Mouse (Mus musculus): ENCODE data around the gene Sgsh. TPM values are rescaled to one million over a fixed set of nuclear protein-coding genes. Genes with fewer than 3 reads are reported as not detected.

Gene Sgsh
- 7.6 and 8.7 TPM in 2 replicates for polyA plus RNA-seq (2015; fragmentation: Nextera tagmentation; extraction: Ambion mirVana)

GRCm38 (mm10) chr11:119355443-119356385 is at the start of gene Sgsh, which contains the start of gene Slc26a11:
Gene Sgsh (minus strand): TSS chr11:119355536.
Gene Slc26a11 (plus strand): TSS chr11:119355557.
- Histone ChIP-seq H3K4me2 (peak within 1 kb of the TSS; percentile 93), H3K9ac (peak within 1 kb of the TSS; percentile 58), H3K4me3 (peak within 1 kb of the TSS; percentile 81), H3K9me3 (no peaks in the 10 kb centered on the region), H3K4me1 (peaks cover 20% of the 10 kb centered on the region), H3K27me3 (no peaks in the 10 kb centered on the region), H3K36me3 (peaks cover 5% of the 10 kb centered on the region; the same call in 1 of the 2 replicates), H3K27ac (peak within 1 kb of the TSS; percentile 90)
- WGBS: under 1% methylated on average over 39 of the region's 40 CpGs
- ATAC-seq (ENCODE audit: borderline replicate concordance, extremely low read depth, low FRiP score, low TSS enrichment): peak; percentile 93

GRCm38 (mm10) chr11:119404627-119405026 is 49.3 kb upstream of the Sgsh start:
- Histone ChIP-seq H3K27me3 (no peaks in the 10 kb centered on the region), H3K4me2 (no peak overlapping the region), H3K4me3 (no peak overlapping the region), H3K9ac (no peak overlapping the region), H3K9me3 (no peaks in the 10 kb centered on the region), H3K36me3 (peaks cover 7% of the 10 kb centered on the region; the same call in 1 of the 2 replicates), H3K27ac (no peak overlapping the region), H3K4me1 (no peaks in the 10 kb centered on the region)
- WGBS: 64% methylated on average over 5 of the region's 5 CpGs
- no peak for ATAC-seq (ENCODE audit: borderline replicate concordance, extremely low read depth, low FRiP score, low TSS enrichment)

- 43% methylated on average over 11 of the region's 11 CpGs for WGBS
- no peak overlapping the region for H3K27ac ChIP-seq
- no peaks in the 10 kb centered on the region for H3K27me3 ChIP-seq
- no peaks in the 10 kb centered on the region for H3K4me1 ChIP-seq
- ATAC-seq (ENCODE audit: borderline replicate concordance, extremely low read depth, low FRiP score, low TSS enrichment): no peak
- no peak overlapping the region for H3K4me3 ChIP-seq
- H3K4me2 ChIP-seq: no peak overlapping the region
- H3K9ac ChIP-seq: no peak overlapping the region
- no peaks in the 10 kb centered on the region for H3K9me3 ChIP-seq
- 0 out of 2 replicates have a peak, but pooled peaks cover 3% of the 10 kb centered on the region for H3K36me3 ChIP-seq
Measured at GRCm38 (mm10) chr11:119402501-119403160, 47.3 kb upstream of the Sgsh start.

- H3K9me3 ChIP-seq: no peaks in the 10 kb centered on the region
- no peaks in the 10 kb centered on the region for H3K36me3 ChIP-seq
- peaks cover 31% of the 10 kb centered on the region for H3K4me1 ChIP-seq
- no peak for ATAC-seq (ENCODE audit: borderline replicate concordance, extremely low read depth, low FRiP score, low TSS enrichment)
- 73% methylated on average over 7 of the region's 7 CpGs for WGBS
- no peak overlapping the region for H3K27ac ChIP-seq
- no peak overlapping the region for H3K4me3 ChIP-seq
- H3K9ac ChIP-seq: no peak overlapping the region
- peaks cover 8% of the 10 kb centered on the region; the same call in 1 of the 2 replicates for H3K27me3 ChIP-seq
- H3K4me2 ChIP-seq: no peak overlapping the region
Measured at GRCm38 (mm10) chr11:119396461-119396860, 41.1 kb upstream of the Sgsh start.

- no peak overlapping the region for H3K4me2 ChIP-seq
- H3K4me1 ChIP-seq: peaks cover 37% of the 10 kb centered on the region
- H3K9ac ChIP-seq: no peak overlapping the region
- H3K27ac ChIP-seq: no peak overlapping the region
- WGBS: 37% methylated on average over 13 of the region's 13 CpGs
- H3K36me3 ChIP-seq: no peaks in the 10 kb centered on the region
- no peak overlapping the region for H3K4me3 ChIP-seq
- peaks cover 8% of the 10 kb centered on the region; the same call in 1 of the 2 replicates for H3K27me3 ChIP-seq
- no peak for ATAC-seq (ENCODE audit: borderline replicate concordance, extremely low read depth, low FRiP score, low TSS enrichment)
- H3K9me3 ChIP-seq: no peaks in the 10 kb centered on the region
Measured at GRCm38 (mm10) chr11:119395931-119396330, 40.6 kb upstream of the Sgsh start.

GRCm38 (mm10) chr11:119395394-119395793 is 40.1 kb upstream of the Sgsh start:
- ATAC-seq (ENCODE audit: borderline replicate concordance, extremely low read depth, low FRiP score, low TSS enrichment): no peak
- Histone ChIP-seq H3K4me2 (0 out of 2 replicates have a peak overlapping the region, but pooled peaks have one; percentile 93), H3K4me3 (no peak overlapping the region), H3K27me3 (peaks cover 8% of the 10 kb centered on the region; the same call in 1 of the 2 replicates), H3K36me3 (no peaks in the 10 kb centered on the region), H3K9ac (no peak overlapping the region), H3K27ac (no peak overlapping the region), H3K4me1 (peaks cover 39% of the 10 kb centered on the region), H3K9me3 (no peaks in the 10 kb centered on the region)
- 35% methylated on average over 7 of the region's 7 CpGs for WGBS

GRCm38 (mm10) chr11:119394210-119394609 is 38.9 kb upstream of the Sgsh start:
- Histone ChIP-seq H3K4me3 (peak overlapping the region; percentile 59), H3K27me3 (peaks cover 8% of the 10 kb centered on the region; the same call in 1 of the 2 replicates), H3K9me3 (no peaks in the 10 kb centered on the region), H3K27ac (peak overlapping the region; percentile 16; the same call in 1 of the 2 replicates), H3K4me1 (peaks cover 45% of the 10 kb centered on the region), H3K4me2 (peak overlapping the region; percentile 93), H3K9ac (no peak overlapping the region), H3K36me3 (no peaks in the 10 kb centered on the region)
- ATAC-seq (ENCODE audit: borderline replicate concordance, extremely low read depth, low FRiP score, low TSS enrichment): no peak
- WGBS: 55% methylated on average over 6 of the region's 6 CpGs

- Histone ChIP-seq H3K36me3 (no peaks in the 10 kb centered on the region), H3K27ac (peak overlapping the region; percentile 91), H3K4me2 (peak overlapping the region; percentile 93), H3K27me3 (peaks cover 8% of the 10 kb centered on the region; the same call in 1 of the 2 replicates), H3K9ac (peak overlapping the region; percentile 51), H3K9me3 (no peaks in the 10 kb centered on the region), H3K4me1 (peaks cover 45% of the 10 kb centered on the region), H3K4me3 (peak overlapping the region; percentile 59)
- ATAC-seq (ENCODE audit: borderline replicate concordance, extremely low read depth, low FRiP score, low TSS enrichment): no peak
- 24% methylated on average over 7 of the region's 7 CpGs for WGBS
Measured at GRCm38 (mm10) chr11:119393483-119393804, 38.1 kb upstream of the Sgsh start.

- H3K9me3 ChIP-seq: no peaks in the 10 kb centered on the region
- under 1% methylated on average over 19 of the region's 19 CpGs for WGBS
- H3K27me3 ChIP-seq: peaks cover 8% of the 10 kb centered on the region; the same call in 1 of the 2 replicates
- 0 out of 2 replicates have a peak, but pooled peaks have one; percentile 11 for ATAC-seq (ENCODE audit: borderline replicate concordance, extremely low read depth, low FRiP score, low TSS enrichment)
- peak within 1 kb of the TSS; percentile 91 for H3K27ac ChIP-seq
- H3K4me3 ChIP-seq: peak within 1 kb of the TSS; percentile 59
- peaks cover 45% of the 10 kb centered on the region for H3K4me1 ChIP-seq
- H3K4me2 ChIP-seq: peak within 1 kb of the TSS; percentile 93
- no peaks in the 10 kb centered on the region for H3K36me3 ChIP-seq
- H3K9ac ChIP-seq: peak within 1 kb of the TSS; percentile 51
Measured at GRCm38 (mm10) chr11:119392800-119393482, 37.6 kb upstream of the Sgsh start, which contains the start of gene Rnf213. Gene Rnf213 (plus strand): TSS chr11:119393100.

GRCm38 (mm10) chr11:119392001-119392614 is 36.8 kb upstream of the Sgsh start:
- H3K9me3 ChIP-seq: no peaks in the 10 kb centered on the region
- no peak overlapping the region for H3K9ac ChIP-seq
- H3K4me2 ChIP-seq: peak overlapping the region; percentile 93
- peaks cover 8% of the 10 kb centered on the region; the same call in 1 of the 2 replicates for H3K27me3 ChIP-seq
- H3K4me3 ChIP-seq: peak overlapping the region; percentile 59
- peak overlapping the region; percentile 91; the same call in 1 of the 2 replicates for H3K27ac ChIP-seq
- ATAC-seq (ENCODE audit: borderline replicate concordance, extremely low read depth, low FRiP score, low TSS enrichment): peak; percentile 25; the same call in 1 of the 2 replicates
- H3K4me1 ChIP-seq: peaks cover 52% of the 10 kb centered on the region
- WGBS: 8% methylated on average over 12 of the region's 12 CpGs
- no peaks in the 10 kb centered on the region for H3K36me3 ChIP-seq
